Mouse (Mus musculus): Measurements from ENCODE around the gene Olfr492. TPM values are rescaled to one million over a fixed set of nuclear protein-coding genes. Genes with fewer than 3 reads are reported as not detected.

The Olfr492 gene
- not detected in 2 replicates for polyA plus RNA-seq (2015; fragmentation: Nextera tagmentation; extraction: Ambion mirVana)

GRCm38 (mm10) chr7:108323574-108323973 lies at the start of gene Olfr492:
Gene Olfr492, minus strand, starts transcription at chr7:108323674.
- Histone ChIP-seq H3K27me3 (replicated peaks; ENCODE audit: insufficient read depth, low read length) (no peaks in the 10 kb centered on the region), H3K27ac (ENCODE audit: low read length) (no peak within 1 kb of the TSS), H3K36me3 (ENCODE audit: insufficient read depth, low read length) (no peaks in the 10 kb centered on the region), H3K4me1 (ENCODE audit: insufficient read depth, low read depth, low read length) (no peaks in the 10 kb centered on the region), H3K4me2 (replicated peaks; ENCODE audit: low read depth, low read length) (no peak within 1 kb of the TSS), H3K4me3 (ENCODE audit: low read depth, low read length) (no peak within 1 kb of the TSS), H3K9me3 (ENCODE audit: low read length) (no peaks in the 10 kb centered on the region), H3K9ac (replicated peaks; ENCODE audit: low read depth) (no peak within 1 kb of the TSS)
- 68% methylated on average over 2 of the region's 2 CpGs for WGBS
- ATAC-seq (no peak), DNase-seq (ENCODE audit: low spot score) (no peak)
- TF ChIP-seq EP300 (IDR thresholded peaks at IDR 0.05) (no peak), CTCF (IDR thresholded peaks at IDR 0.05) (no peak)

- Histone ChIP-seq H3K9me3 (ENCODE audit: low read length) (no peaks in the 10 kb centered on the region), H3K27me3 (replicated peaks; ENCODE audit: insufficient read depth, low read length) (no peaks in the 10 kb centered on the region)
These were observed 41.6 kb upstream of the Olfr492 start, which contains the start of gene Olfr494 for GRCm38 (mm10) chr7:108365035-108365434. Gene Olfr494, plus strand, starts transcription at chr7:108365335.

GRCm38 (mm10) chr7:108346879-108347278 lies 23.4 kb upstream of the Olfr492 start, which contains the start of gene Olfr493:
Gene Olfr493, minus strand, starts transcription at chr7:108346979.
- H3K9me3 ChIP-seq (ENCODE audit: low read length), result no peaks in the 10 kb centered on the region
- DNase-seq (ENCODE audit: low spot score) (no peak), ATAC-seq (no peak)
- no peak within 1 kb of the TSS for H3K4me2 ChIP-seq (replicated peaks; ENCODE audit: low read depth, low read length)
- H3K4me1 ChIP-seq (ENCODE audit: insufficient read depth, low read depth, low read length), result no peaks in the 10 kb centered on the region
- no peaks in the 10 kb centered on the region for H3K36me3 ChIP-seq (ENCODE audit: insufficient read depth, low read length)
- H3K27me3 ChIP-seq (replicated peaks; ENCODE audit: insufficient read depth, low read length), result no peaks in the 10 kb centered on the region
- H3K27ac ChIP-seq (ENCODE audit: low read length), result no peak within 1 kb of the TSS
- H3K9ac ChIP-seq (replicated peaks; ENCODE audit: low read depth), result no peak within 1 kb of the TSS
- TF ChIP-seq CTCF (IDR thresholded peaks at IDR 0.05), result no peak
- no peak for TF ChIP-seq EP300 (IDR thresholded peaks at IDR 0.05)
- 50% methylated on average over 1 of the region's 1 CpGs for WGBS
- H3K4me3 ChIP-seq (ENCODE audit: low read depth, low read length), result no peak within 1 kb of the TSS

More at GRCm38 (mm10) chr7:108365035-108365434, 41.6 kb upstream of the Olfr492 start, which contains the start of gene Olfr494:
- no peak within 1 kb of the TSS for H3K27ac ChIP-seq (ENCODE audit: low read length)
- 65% methylated on average over 3 of the region's 3 CpGs for WGBS
- H3K9ac ChIP-seq (replicated peaks; ENCODE audit: low read depth), result no peak within 1 kb of the TSS
- no peak within 1 kb of the TSS for H3K4me3 ChIP-seq (ENCODE audit: low read depth, low read length)
- no peak for TF ChIP-seq CTCF (IDR thresholded peaks at IDR 0.05)
- H3K36me3 ChIP-seq (ENCODE audit: insufficient read depth, low read length), result no peaks in the 10 kb centered on the region
- ATAC-seq (no peak), DNase-seq (ENCODE audit: low spot score) (no peak)
- no peak within 1 kb of the TSS for H3K4me2 ChIP-seq (replicated peaks; ENCODE audit: low read depth, low read length)
- no peaks in the 10 kb centered on the region for H3K4me1 ChIP-seq (ENCODE audit: insufficient read depth, low read depth, low read length)

- Histone ChIP-seq H3K9me3 (ENCODE audit: low read length) (no peaks in the 10 kb centered on the region), H3K4me3 (ENCODE audit: low read depth, low read length) (no peak within 1 kb of the TSS), H3K4me2 (replicated peaks; ENCODE audit: low read depth, low read length) (no peak within 1 kb of the TSS), H3K27me3 (replicated peaks; ENCODE audit: insufficient read depth, low read length) (no peaks in the 10 kb centered on the region), H3K9ac (replicated peaks; ENCODE audit: low read depth) (no peak within 1 kb of the TSS), H3K4me1 (ENCODE audit: insufficient read depth, low read depth, low read length) (no peaks in the 10 kb centered on the region), H3K27ac (ENCODE audit: low read length) (no peak within 1 kb of the TSS), H3K36me3 (ENCODE audit: insufficient read depth, low read length) (no peaks in the 10 kb centered on the region)
- TF ChIP-seq CTCF (IDR thresholded peaks at IDR 0.05) (no peak), EP300 (IDR thresholded peaks at IDR 0.05) (no peak)
- DNase-seq (ENCODE audit: low spot score) (no peak), ATAC-seq (no peak)
- 32% methylated on average over 1 of the region's 1 CpGs for WGBS
These were observed 10.3 kb downstream of the Olfr492 start, which contains the start of gene Olfr491 for GRCm38 (mm10) chr7:108313151-108313550. Gene Olfr491, plus strand, starts transcription at chr7:108313451.

GRCm38 (mm10) chr7:108288834-108289233 lies 34.6 kb downstream of the Olfr492 start, which contains the start of gene Olfr490:
Gene Olfr490, minus strand, starts transcription at chr7:108288934.
- TF ChIP-seq CTCF (IDR thresholded peaks at IDR 0.05) (no peak), EP300 (IDR thresholded peaks at IDR 0.05) (no peak)

More at GRCm38 (mm10) chr7:108288834-108289233, 34.6 kb downstream of the Olfr492 start, which contains the start of gene Olfr490:
- H3K9ac ChIP-seq (replicated peaks; ENCODE audit: low read depth), result no peak within 1 kb of the TSS
- H3K36me3 ChIP-seq (ENCODE audit: insufficient read depth, low read length), result no peaks in the 10 kb centered on the region
- no peaks in the 10 kb centered on the region for H3K27me3 ChIP-seq (replicated peaks; ENCODE audit: insufficient read depth, low read length)
- ATAC-seq, result no peak
- H3K9me3 ChIP-seq (ENCODE audit: low read length), result no peaks in the 10 kb centered on the region
- no peaks in the 10 kb centered on the region for H3K4me1 ChIP-seq (ENCODE audit: insufficient read depth, low read depth, low read length)
- no peak for DNase-seq (ENCODE audit: low spot score)
- H3K27ac ChIP-seq (ENCODE audit: low read length), result no peak within 1 kb of the TSS
- no peak within 1 kb of the TSS for H3K4me2 ChIP-seq (replicated peaks; ENCODE audit: low read depth, low read length)
- no peak within 1 kb of the TSS for H3K4me3 ChIP-seq (ENCODE audit: low read depth, low read length)

Other genes with a start within 250 kb of the Olfr492 start
- gene Olfr481, start 243.8 kb downstream of the Olfr492 start, polyA plus RNA-seq (2015; fragmentation: Nextera tagmentation; extraction: Ambion mirVana), result not detected in 2 replicates
- 0.08 and 0.16 TPM in 2 replicates for gene Olfr482, start 226.1 kb downstream of the Olfr492 start, polyA plus RNA-seq (2015; fragmentation: Nextera tagmentation; extraction: Ambion mirVana)
- not detected in 2 replicates for gene Olfr483, start 222.8 kb downstream of the Olfr492 start, polyA plus RNA-seq (2015; fragmentation: Nextera tagmentation; extraction: Ambion mirVana)
- not detected in 2 replicates for gene Olfr484, start 196.2 kb downstream of the Olfr492 start, polyA plus RNA-seq (2015; fragmentation: Nextera tagmentation; extraction: Ambion mirVana)
- gene Olfr485, start 163.8 kb downstream of the Olfr492 start, polyA plus RNA-seq (2015; fragmentation: Nextera tagmentation; extraction: Ambion mirVana), result not detected in 2 replicates
- gene Olfr486, start 150.9 kb downstream of the Olfr492 start, polyA plus RNA-seq (2015; fragmentation: Nextera tagmentation; extraction: Ambion mirVana), result not detected in 2 replicates
- not detected in 2 replicates for gene Olfr487, start 109.0 kb downstream of the Olfr492 start, polyA plus RNA-seq (2015; fragmentation: Nextera tagmentation; extraction: Ambion mirVana)
- not detected in 2 replicates for gene Olfr488, start 65.3 kb downstream of the Olfr492 start, polyA plus RNA-seq (2015; fragmentation: Nextera tagmentation; extraction: Ambion mirVana)
- not detected in 2 replicates for gene Olfr490, start 34.7 kb downstream of the Olfr492 start, polyA plus RNA-seq (2015; fragmentation: Nextera tagmentation; extraction: Ambion mirVana)
- gene Olfr491, start 10.2 kb downstream of the Olfr492 start, polyA plus RNA-seq (2015; fragmentation: Nextera tagmentation; extraction: Ambion mirVana), result not detected in 2 replicates
- gene Olfr493, start 23.3 kb upstream of the Olfr492 start, polyA plus RNA-seq (2015; fragmentation: Nextera tagmentation; extraction: Ambion mirVana), result not detected in 2 replicates
- not detected in 2 replicates for gene Olfr494, start 41.7 kb upstream of the Olfr492 start, polyA plus RNA-seq (2015; fragmentation: Nextera tagmentation; extraction: Ambion mirVana)
- not detected in 2 replicates for gene Olfr495, start 69.5 kb upstream of the Olfr492 start, polyA plus RNA-seq (2015; fragmentation: Nextera tagmentation; extraction: Ambion mirVana)
- gene Olfr497, start 96.7 kb upstream of the Olfr492 start, polyA plus RNA-seq (2015; fragmentation: Nextera tagmentation; extraction: Ambion mirVana), result not detected in 2 replicates
- not detected in 2 replicates for gene Olfr498, start 141.7 kb upstream of the Olfr492 start, polyA plus RNA-seq (2015; fragmentation: Nextera tagmentation; extraction: Ambion mirVana)
- gene Olfr502, start 201.4 kb upstream of the Olfr492 start, polyA plus RNA-seq (2015; fragmentation: Nextera tagmentation; extraction: Ambion mirVana), result not detected in 2 replicates
- not detected in 2 replicates for gene Olfr503, start 220.9 kb upstream of the Olfr492 start, polyA plus RNA-seq (2015; fragmentation: Nextera tagmentation; extraction: Ambion mirVana)
- gene Olfr504, start 242.1 kb upstream of the Olfr492 start, polyA plus RNA-seq (2015; fragmentation: Nextera tagmentation; extraction: Ambion mirVana), result not detected in 2 replicates

Data from lung, postnatal 0 days (tissue).